Mouse (Mus musculus) layer of hippocampus, postnatal 25 days (tissue): ENCODE data around the gene 1810010H24Rik. TPM values are rescaled to one million over a fixed set of nuclear protein-coding genes. Genes with fewer than 3 reads are reported as not detected.
"Not testable (repeated sequence)": the region's sequence is repeated elsewhere in the genome, so short reads cannot be mapped to it uniquely, and the experiment has no call there.

Experiments used
- DNase-seq, 2 experiments: peaks; one replicate each; pipeline ENCODE4 v3.0.0; 2022; ENCODE audit warnings: mixed read lengths in 2 of 2, low spot score in 1 of 2; ENCODE audit errors: extremely low spot score in 1 of 2
- total RNA-seq, 2 experiments: library from RNA; stranded (reverse); gene quantifications; 2 replicates each; pipeline ENCODE4 v1.2.3; 2021

1810010H24Rik gene
- total RNA-seq, 2 experiments from 2014 or later, result 3.1 to 3.6 TPM

- no peak for DNase-seq
These were observed 13.9 kb downstream of the 1810010H24Rik start for GRCm38 (mm10) chr11:107039417-107039816.

GRCm38 (mm10) chr11:107041396-107041795 is 15.9 kb downstream of the 1810010H24Rik start:
- no peak for DNase-seq

- no peak for DNase-seq
These were observed 17.9 kb downstream of the 1810010H24Rik start for GRCm38 (mm10) chr11:107043361-107043760.

- DNase-seq, result peak in 1 of 2 experiments; percentile 77
These were observed 18.8 kb downstream of the 1810010H24Rik start for GRCm38 (mm10) chr11:107044321-107044720.

GRCm38 (mm10) chr11:107045546-107045945 is 20.1 kb downstream of the 1810010H24Rik start:
- DNase-seq, result no peak

- no peak for DNase-seq
These were observed 21.5 kb downstream of the 1810010H24Rik start for GRCm38 (mm10) chr11:107046766-107047620.

- DNase-seq, result no peak
These were observed 29.4 kb downstream of the 1810010H24Rik start for GRCm38 (mm10) chr11:107054870-107055269.

GRCm38 (mm10) chr11:107057391-107057790 is 31.9 kb downstream of the 1810010H24Rik start:
- DNase-seq, result no peak

- not testable (repeated sequence) for DNase-seq
These were observed 34.2 kb downstream of the 1810010H24Rik start for GRCm38 (mm10) chr11:107059634-107060033.

GRCm38 (mm10) chr11:107060941-107061340 is 35.5 kb downstream of the 1810010H24Rik start:
- no peak for DNase-seq

GRCm38 (mm10) chr11:107063067-107063466 is 37.6 kb downstream of the 1810010H24Rik start:
- no peak for DNase-seq

- no peak for DNase-seq
These were observed 39.1 kb downstream of the 1810010H24Rik start for GRCm38 (mm10) chr11:107064590-107064989.

- no peak for DNase-seq
These were observed 39.8 kb downstream of the 1810010H24Rik start for GRCm38 (mm10) chr11:107065216-107065785.

Other genes starting within 250 kb of the 1810010H24Rik start
- gene Polg2, start 246.1 kb upstream of the 1810010H24Rik start, total RNA-seq, result 1 to 10 TPM; 4.0 to 4.1 TPM
- 100 to 1,000 TPM; 711 to 757 TPM for gene Ddx5, start 236.5 kb upstream of the 1810010H24Rik start, total RNA-seq
- 10 to 100 TPM; 11.3 to 15.8 TPM for gene Cep95, start 236.4 kb upstream of the 1810010H24Rik start, total RNA-seq
- 10 to 100 TPM; 28.2 to 32.2 TPM for gene Smurf2, start 105.0 kb upstream of the 1810010H24Rik start, total RNA-seq
- gene Kpna2, start 26.1 kb upstream of the 1810010H24Rik start, total RNA-seq, result 10 to 100 TPM; 22.0 to 26.8 TPM
- gene Bptf, start 106.4 kb downstream of the 1810010H24Rik start, total RNA-seq, result 10 to 100 TPM; 58.9 to 71.2 TPM
- 10 to 100 TPM; 22.8 to 24.4 TPM for gene Nol11, start 163.7 kb downstream of the 1810010H24Rik start, total RNA-seq